Mouse (Mus musculus): Measurements from ENCODE around the gene Xrra1. TPM values are rescaled to one million over a fixed set of nuclear protein-coding genes. Genes with fewer than 3 reads are reported as not detected.
"Not testable (repeated sequence)": the region's sequence is repeated elsewhere in the genome, so short reads cannot be mapped to it uniquely, and the experiment has no call there.

Gene Xrra1
- 0.11 TPM for polyA plus RNA-seq (2012; fragmentation: generic; extraction: Trizol)
- long read RNA-seq, experiment 1: 0 reads
- long read RNA-seq, experiment 2, partial matches to known transcripts: 0 of 1 reads
- long read RNA-seq, experiment 2, other reads (novel, unspliced or antisense): 0 of 1 reads

DNA sequence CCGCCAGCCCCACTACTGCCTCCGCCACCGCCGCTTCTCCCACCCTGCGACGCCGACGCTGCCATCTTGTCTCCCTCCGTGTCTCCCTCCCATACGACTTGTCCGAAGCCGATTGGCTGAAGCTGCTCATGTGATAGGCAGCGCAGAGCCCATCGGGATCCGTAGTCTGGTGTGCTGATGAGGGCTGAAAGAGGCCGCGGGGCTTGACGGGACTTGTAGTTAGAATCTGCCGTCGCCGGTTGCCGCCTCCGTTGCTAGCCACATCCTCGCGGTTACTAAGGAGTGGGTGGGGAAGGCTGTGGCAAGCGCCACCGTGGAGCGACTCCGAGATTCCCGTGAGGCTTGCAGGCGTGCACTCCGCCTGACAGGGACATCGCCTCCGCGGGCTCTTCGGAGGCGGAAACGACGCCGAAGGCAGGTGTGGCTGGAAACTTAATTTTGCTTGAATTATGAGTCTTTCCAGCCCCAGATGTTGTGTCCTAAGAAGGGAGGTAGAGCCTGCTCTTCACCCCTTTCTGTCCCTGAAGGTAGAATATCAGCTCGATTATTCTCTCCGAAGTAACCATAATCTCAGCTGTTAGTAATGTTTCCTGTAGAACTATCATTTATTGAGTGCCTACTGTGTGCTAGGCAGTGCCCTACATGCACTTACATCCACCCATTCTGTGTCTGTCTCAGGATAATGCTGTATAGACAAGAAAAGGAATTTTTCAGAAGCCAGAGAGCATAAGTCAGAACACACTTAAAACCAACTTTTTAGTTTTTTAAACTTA lies at the start of gene Xrra1:
Xrra1 (plus strand) TSS at position 304 of the 773 bp plus-strand sequence.
- H3K79me2 ChIP-seq (ENCODE audit: control insufficient read depth, insufficient read depth): peaks cover 46% of the 10 kb centered on the region
- H3K36me3 ChIP-seq (ENCODE audit: control insufficient read depth, insufficient read depth): peaks cover 12% of the 10 kb centered on the region
- no peaks in the 10 kb centered on the region for H3K27me3 ChIP-seq (ENCODE audit: control insufficient read depth, insufficient read depth, insufficient read length)
- H3K4me3 ChIP-seq (ENCODE audit: insufficient read depth, poor library complexity, severe bottlenecking): peak within 1 kb of the TSS; percentile 60
- H3K79me3 ChIP-seq (ENCODE audit: low read depth): peaks cover 38% of the 10 kb centered on the region
- TF ChIP-seq CEBPB (IDR thresholded peaks at IDR 0.05; ENCODE audit: low read depth) (no peak), MAX (IDR thresholded peaks at IDR 0.05) (peak; percentile 85), USF1 (IDR thresholded peaks at IDR 0.05; ENCODE audit: low read depth) (peak; percentile 96)
- H3ac ChIP-seq (ENCODE audit: control insufficient read depth, insufficient read length, low read depth): peak within 1 kb of the TSS; percentile 69

DNA sequence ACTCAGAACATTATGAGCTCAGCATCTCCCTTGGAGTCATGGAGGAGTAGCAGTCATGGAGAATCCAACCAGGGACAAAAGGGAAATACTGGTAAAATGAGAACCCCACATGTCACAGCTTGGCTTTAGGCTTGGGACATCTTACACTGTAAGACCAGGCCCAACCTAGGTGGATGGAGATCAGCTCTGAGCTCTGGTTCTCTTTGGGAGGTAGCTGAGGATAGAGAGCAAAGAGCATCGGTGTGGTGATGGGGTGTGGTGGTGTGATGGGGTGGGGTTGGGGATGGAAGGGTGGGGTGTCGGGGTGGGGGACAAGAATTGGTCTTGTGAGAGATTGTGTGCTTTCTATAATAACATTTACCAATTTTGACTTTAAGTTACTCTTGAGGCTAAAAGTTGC lies 48.1 kb upstream of the Xrra1 start:
- no peak for TF ChIP-seq CTCF (IDR thresholded peaks at IDR 0.05; ENCODE audit: control insufficient read depth, insufficient read depth, insufficient read length)
- TF ChIP-seq MYOD1 (IDR thresholded peaks at IDR 0.05; ENCODE audit: control insufficient read depth, insufficient read length, low read depth): no peak
- no peak for TF ChIP-seq FOSL1 (IDR thresholded peaks at IDR 0.05; ENCODE audit: insufficient read depth, low read length, poor library complexity, severe bottlenecking)
- TF ChIP-seq USF1 (IDR thresholded peaks at IDR 0.05; ENCODE audit: low read depth): no peak
- TF ChIP-seq CEBPB (IDR thresholded peaks at IDR 0.05; ENCODE audit: low read depth): no peak
- no peak for TF ChIP-seq MYOG (IDR thresholded peaks at IDR 0.05; ENCODE audit: control insufficient read depth, extremely low read depth, insufficient read length)
- no peak for TF ChIP-seq MAX (IDR thresholded peaks at IDR 0.05)

GRCm38 (mm10) chr7:99811661-99812060 lies 47.3 kb upstream of the Xrra1 start:
- no peaks in the 10 kb centered on the region for H3K36me3 ChIP-seq (ENCODE audit: control insufficient read depth, insufficient read depth)
- H3ac ChIP-seq (ENCODE audit: control insufficient read depth, insufficient read length, low read depth): no peak overlapping the region
- no peak for TF ChIP-seq MYOG (IDR thresholded peaks at IDR 0.05; ENCODE audit: control insufficient read depth, extremely low read depth, insufficient read length)
- no peak for TF ChIP-seq MYOD1 (IDR thresholded peaks at IDR 0.05; ENCODE audit: control insufficient read depth, insufficient read length, low read depth)
- no peak for TF ChIP-seq CTCF (IDR thresholded peaks at IDR 0.05; ENCODE audit: control insufficient read depth, insufficient read depth, insufficient read length)
- no peak for TF ChIP-seq MAX (IDR thresholded peaks at IDR 0.05)
- no peak for TF ChIP-seq FOSL1 (IDR thresholded peaks at IDR 0.05; ENCODE audit: insufficient read depth, low read length, poor library complexity, severe bottlenecking)
- TF ChIP-seq USF1 (IDR thresholded peaks at IDR 0.05; ENCODE audit: low read depth): no peak
- no peak for TF ChIP-seq CEBPB (IDR thresholded peaks at IDR 0.05; ENCODE audit: low read depth)
- H3K79me2 ChIP-seq (ENCODE audit: control insufficient read depth, insufficient read depth): no peaks in the 10 kb centered on the region
- no peak overlapping the region for H3K4me3 ChIP-seq (ENCODE audit: insufficient read depth, poor library complexity, severe bottlenecking)
- H3K27me3 ChIP-seq (ENCODE audit: control insufficient read depth, insufficient read depth, insufficient read length): no peaks in the 10 kb centered on the region
- H3K79me3 ChIP-seq (ENCODE audit: low read depth): no peaks in the 10 kb centered on the region

More for the DNA sequence above, 48.1 kb upstream of the Xrra1 start:
- H3K79me2 ChIP-seq (ENCODE audit: control insufficient read depth, insufficient read depth): no peaks in the 10 kb centered on the region
- H3K4me3 ChIP-seq (ENCODE audit: insufficient read depth, poor library complexity, severe bottlenecking): no peak overlapping the region
- H3ac ChIP-seq (ENCODE audit: control insufficient read depth, insufficient read length, low read depth): no peak overlapping the region
- H3K27me3 ChIP-seq (ENCODE audit: control insufficient read depth, insufficient read depth, insufficient read length): no peaks in the 10 kb centered on the region
- H3K36me3 ChIP-seq (ENCODE audit: control insufficient read depth, insufficient read depth): no peaks in the 10 kb centered on the region
- H3K79me3 ChIP-seq (ENCODE audit: low read depth): no peaks in the 10 kb centered on the region

- no peak overlapping the region for H3K4me3 ChIP-seq (ENCODE audit: insufficient read depth, poor library complexity, severe bottlenecking)
- H3K79me3 ChIP-seq (ENCODE audit: low read depth): no peaks in the 10 kb centered on the region
- no peak overlapping the region for H3ac ChIP-seq (ENCODE audit: control insufficient read depth, insufficient read length, low read depth)
- H3K79me2 ChIP-seq (ENCODE audit: control insufficient read depth, insufficient read depth): no peaks in the 10 kb centered on the region
- TF ChIP-seq USF1 (IDR thresholded peaks at IDR 0.05; ENCODE audit: low read depth) (no peak), MYOG (IDR thresholded peaks at IDR 0.05; ENCODE audit: control insufficient read depth, extremely low read depth, insufficient read length) (no peak), MAX (IDR thresholded peaks at IDR 0.05) (no peak), CEBPB (IDR thresholded peaks at IDR 0.05; ENCODE audit: low read depth) (no peak), CTCF (IDR thresholded peaks at IDR 0.05; ENCODE audit: control insufficient read depth, insufficient read depth, insufficient read length) (no peak), FOSL1 (IDR thresholded peaks at IDR 0.05; ENCODE audit: insufficient read depth, low read length, poor library complexity, severe bottlenecking) (no peak), MYOD1 (IDR thresholded peaks at IDR 0.05; ENCODE audit: control insufficient read depth, insufficient read length, low read depth) (no peak)
- H3K27me3 ChIP-seq (ENCODE audit: control insufficient read depth, insufficient read depth, insufficient read length): no peaks in the 10 kb centered on the region
- H3K36me3 ChIP-seq (ENCODE audit: control insufficient read depth, insufficient read depth): no peaks in the 10 kb centered on the region
Observed at GRCm38 (mm10) chr7:99813394-99813793, 45.5 kb upstream of the Xrra1 start.

DNA sequence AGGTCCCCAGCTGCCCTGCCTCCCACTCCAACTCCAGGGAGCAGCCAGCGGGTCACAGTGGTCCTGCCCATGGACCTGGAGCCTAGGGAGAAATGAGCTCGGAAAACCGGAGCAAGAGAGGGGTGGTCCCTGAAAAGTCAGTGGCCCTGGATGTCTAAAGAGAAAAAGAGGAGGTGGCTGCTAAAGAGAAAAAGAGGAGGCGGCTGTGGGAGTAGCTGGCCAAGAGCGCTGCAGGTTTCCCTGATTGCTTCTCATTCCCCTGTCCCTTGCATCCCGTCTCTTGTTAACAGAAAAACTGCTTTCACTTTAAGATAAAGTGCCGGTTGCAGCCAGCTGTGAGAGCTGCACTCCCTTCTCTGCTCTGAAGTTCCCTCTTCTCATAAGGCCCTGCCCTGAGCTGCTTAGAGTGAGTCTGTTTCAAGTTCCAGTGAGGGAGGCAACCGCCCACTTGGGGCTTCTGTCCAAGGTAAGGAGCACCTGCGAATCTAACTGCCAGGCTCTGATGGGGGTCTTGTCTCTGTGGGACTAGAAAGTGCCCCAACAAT lies 40.7 kb upstream of the Xrra1 start:
- not testable (repeated sequence) for H3K4me3 ChIP-seq (ENCODE audit: insufficient read depth, poor library complexity, severe bottlenecking); H3K27me3 ChIP-seq (ENCODE audit: control insufficient read depth, insufficient read depth, insufficient read length); H3ac ChIP-seq (ENCODE audit: control insufficient read depth, insufficient read length, low read depth); H3K36me3 ChIP-seq (ENCODE audit: control insufficient read depth, insufficient read depth); H3K79me2 ChIP-seq (ENCODE audit: control insufficient read depth, insufficient read depth); H3K79me3 ChIP-seq (ENCODE audit: low read depth)

DNA sequence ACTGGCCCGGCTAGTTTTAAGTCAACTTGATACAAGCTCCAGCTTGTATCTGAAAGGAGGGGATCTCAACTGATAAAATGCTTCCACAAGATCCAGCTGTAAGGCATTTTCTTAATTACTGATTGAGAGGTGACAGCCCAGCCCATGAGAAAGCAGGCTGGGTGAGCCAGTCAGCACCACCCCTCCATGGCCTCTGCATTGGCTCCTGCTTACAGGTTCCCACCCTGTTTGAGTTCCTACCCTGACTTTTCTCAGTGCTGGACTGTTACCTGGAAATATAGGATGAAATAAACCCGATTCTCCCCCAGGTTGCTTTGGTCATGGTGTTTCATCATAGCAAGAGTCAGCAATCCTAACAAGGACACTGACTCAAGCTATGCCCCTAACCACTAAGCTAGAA lies 37.0 kb upstream of the Xrra1 start:
- TF ChIP-seq CTCF (IDR thresholded peaks at IDR 0.05; ENCODE audit: control insufficient read depth, insufficient read depth, insufficient read length): no peak
- TF ChIP-seq CEBPB (IDR thresholded peaks at IDR 0.05; ENCODE audit: low read depth): no peak
- no peak for TF ChIP-seq USF1 (IDR thresholded peaks at IDR 0.05; ENCODE audit: low read depth)
- TF ChIP-seq MYOG (IDR thresholded peaks at IDR 0.05; ENCODE audit: control insufficient read depth, extremely low read depth, insufficient read length): no peak
- H3K36me3 ChIP-seq (ENCODE audit: control insufficient read depth, insufficient read depth): no peaks in the 10 kb centered on the region
- no peaks in the 10 kb centered on the region for H3K79me2 ChIP-seq (ENCODE audit: control insufficient read depth, insufficient read depth)
- no peak overlapping the region for H3ac ChIP-seq (ENCODE audit: control insufficient read depth, insufficient read length, low read depth)
- no peaks in the 10 kb centered on the region for H3K79me3 ChIP-seq (ENCODE audit: low read depth)
- no peaks in the 10 kb centered on the region for H3K27me3 ChIP-seq (ENCODE audit: control insufficient read depth, insufficient read depth, insufficient read length)
- no peak overlapping the region for H3K4me3 ChIP-seq (ENCODE audit: insufficient read depth, poor library complexity, severe bottlenecking)

All from C2C12 (cell line).